Mouse (Mus musculus) liver, embryonic 15.5 days (tissue): ENCODE results near the gene P4ha1. TPM values are rescaled to one million over a fixed set of nuclear protein-coding genes. Genes with fewer than 3 reads are reported as not detected.
A peak's percentile ranks its signal among the peaks of the same experiment; 100 is the strongest.

Experiments used
- ATAC-seq: fragments of 200-750 bp; cut with Nextera tagmentation; 2 replicates; pipeline ENCODE4 v1.8.0; 2017; ENCODE audit warnings: moderate number of reproducible peaks, mild to moderate bottlenecking, moderate library complexity; ENCODE audit not compliant: insufficient read depth
- H3K27ac ChIP-seq: fragments of 300-500 bp; sonication (generic); replicated peaks from 2 replicates; pipeline ENCODE4 v1.5.1; 2015; ENCODE audit warnings: mild to moderate bottlenecking, inconsistent platforms
- H3K27me3 ChIP-seq: fragments of 300-500 bp; sonication (generic); 2 replicates; pipeline ENCODE4 v1.6.1; 2015; ENCODE audit warnings: mild to moderate bottlenecking, inconsistent platforms
- H3K36me3 ChIP-seq: fragments of 300-500 bp; sonication (generic); replicated peaks from 2 replicates; pipeline ENCODE4 v1.6.1; 2015; ENCODE audit warnings: moderate library complexity, mild to moderate bottlenecking, inconsistent platforms
- H3K4me1 ChIP-seq: fragments of 300-500 bp; sonication (generic); replicated peaks from 2 replicates; pipeline ENCODE4 v1.6.1; 2015; ENCODE audit warnings: inconsistent platforms
- H3K4me2 ChIP-seq: fragments of 300-500 bp; sonication (generic); 2 replicates; pipeline ENCODE4 v1.6.1; 2015; ENCODE audit warnings: moderate library complexity, mild to moderate bottlenecking, inconsistent platforms
- H3K4me3 ChIP-seq: fragments of 300-500 bp; sonication (generic); replicated peaks from 2 replicates; pipeline ENCODE4 v1.5.1; 2015; ENCODE audit warnings: mild to moderate bottlenecking, inconsistent platforms
- H3K9ac ChIP-seq: fragments of 300-500 bp; sonication (generic); 2 replicates; pipeline ENCODE4 v1.6.1; 2015; ENCODE audit warnings: moderate library complexity, mild to moderate bottlenecking, inconsistent platforms
- H3K9me3 ChIP-seq: fragments of 300-500 bp; sonication (generic); replicated peaks from 2 replicates; pipeline ENCODE4 v1.6.1; 2016; ENCODE audit warnings: inconsistent platforms
- WGBS: fragments of 180-500 bp; shearing (Covaris S2); methylation state at CpG from one replicate; pipeline ENCODE4 v1.1.7; 2015; ENCODE audit warnings: mixed read lengths; ENCODE audit not compliant: insufficient replicate concordance; 5-methylcytosine and 5-hydroxymethylcytosine counted together
- polyA plus RNA-seq: library from polyadenylated mRNA; unstranded; fragments of >200 nt; fragmentation: Nextera tagmentation; extraction: Ambion mirVana; gene quantifications from 2 replicates; pipeline ENCODE4 v1.2.1, GENCODE M21; 2015

Gene P4ha1
- polyA plus RNA-seq: 13.6 and 14.8 TPM in 2 replicates

- Histone ChIP-seq H3K36me3 (no peaks in the 10 kb centered on the region), H3K9ac (peak within 1 kb of the TSS; percentile 93), H3K27ac (peak within 1 kb of the TSS; percentile 88), H3K4me2 (peak within 1 kb of the TSS; percentile 94), H3K4me3 (peak within 1 kb of the TSS; percentile 90), H3K4me1 (peaks cover 29% of the 10 kb centered on the region), H3K27me3 (no peaks in the 10 kb centered on the region), H3K9me3 (no peaks in the 10 kb centered on the region)
- ATAC-seq: peak; percentile 99
- WGBS: under 1% methylated on average over 33 of the region's 39 CpGs
These were observed at the start of gene P4ha1 for GRCm38 (mm10) chr10:59323100-59323487. P4ha1 (plus strand) TSS chr10:59323296.

- H3K4me2 ChIP-seq: no peak overlapping the region
- no peak for ATAC-seq
- H3K4me3 ChIP-seq: no peak overlapping the region
- H3K9me3 ChIP-seq: no peaks in the 10 kb centered on the region
- 0 out of 2 replicates have a peak, but pooled peaks cover 10% of the 10 kb centered on the region for H3K4me1 ChIP-seq
- WGBS: 75% methylated on average over 5 of the region's 5 CpGs
- no peak overlapping the region for H3K27ac ChIP-seq
- no peaks in the 10 kb centered on the region for H3K36me3 ChIP-seq
- no peak overlapping the region for H3K9ac ChIP-seq
- no peaks in the 10 kb centered on the region for H3K27me3 ChIP-seq
These were observed 47.4 kb upstream of the P4ha1 start for GRCm38 (mm10) chr10:59275745-59276144.

- 45% methylated on average over 10 of the region's 10 CpGs for WGBS
These were observed 46.0 kb upstream of the P4ha1 start for GRCm38 (mm10) chr10:59277116-59277515.

GRCm38 (mm10) chr10:59277729-59278475, 45.2 kb upstream of the P4ha1 start:
- 39% methylated on average over 4 of the region's 5 CpGs for WGBS
- H3K4me2 ChIP-seq: peak overlapping the region; percentile 25; the same call in 1 of the 2 replicates
- H3K4me1 ChIP-seq: peaks cover 8% of the 10 kb centered on the region; the same call in 1 of the 2 replicates
- H3K27me3 ChIP-seq: no peaks in the 10 kb centered on the region
- H3K27ac ChIP-seq: peak overlapping the region; percentile 16; the same call in 1 of the 2 replicates
- no peaks in the 10 kb centered on the region for H3K36me3 ChIP-seq
- H3K9ac ChIP-seq: no peak overlapping the region
- H3K4me3 ChIP-seq: no peak overlapping the region
- peak; percentile 69 for ATAC-seq
- no peaks in the 10 kb centered on the region for H3K9me3 ChIP-seq

More at GRCm38 (mm10) chr10:59277116-59277515, 46.0 kb upstream of the P4ha1 start:
- Histone ChIP-seq H3K4me1 (0 out of 2 replicates have a peak, but pooled peaks cover 5% of the 10 kb centered on the region), H3K9ac (no peak overlapping the region), H3K27me3 (no peaks in the 10 kb centered on the region), H3K4me3 (no peak overlapping the region), H3K27ac (no peak overlapping the region), H3K9me3 (no peaks in the 10 kb centered on the region), H3K36me3 (no peaks in the 10 kb centered on the region), H3K4me2 (peak overlapping the region; percentile 25)
- ATAC-seq: no peak

GRCm38 (mm10) chr10:59283164-59283563, 39.9 kb upstream of the P4ha1 start:
- Histone ChIP-seq H3K4me1 (peaks cover 12% of the 10 kb centered on the region), H3K4me2 (no peak overlapping the region), H3K9me3 (no peaks in the 10 kb centered on the region), H3K27ac (no peak overlapping the region), H3K36me3 (no peaks in the 10 kb centered on the region), H3K9ac (no peak overlapping the region), H3K4me3 (no peak overlapping the region), H3K27me3 (no peaks in the 10 kb centered on the region)
- no peak for ATAC-seq
- 39% methylated on average over 3 of the region's 3 CpGs for WGBS

- ATAC-seq: no peak
- Histone ChIP-seq H3K36me3 (no peaks in the 10 kb centered on the region), H3K9ac (no peak overlapping the region), H3K9me3 (no peaks in the 10 kb centered on the region), H3K4me1 (peaks cover 14% of the 10 kb centered on the region), H3K4me2 (no peak overlapping the region), H3K4me3 (no peak overlapping the region), H3K27me3 (no peaks in the 10 kb centered on the region), H3K27ac (no peak overlapping the region)
- WGBS: 81% methylated on average over 1 of the region's 1 CpGs
These were observed 39.3 kb upstream of the P4ha1 start for GRCm38 (mm10) chr10:59283749-59284148.

- WGBS: 62% methylated on average over 5 of the region's 5 CpGs
- no peaks in the 10 kb centered on the region for H3K9me3 ChIP-seq
- peaks cover 14% of the 10 kb centered on the region for H3K4me1 ChIP-seq
These were observed 37.6 kb upstream of the P4ha1 start for GRCm38 (mm10) chr10:59285530-59285929.

GRCm38 (mm10) chr10:59287251-59287650, 35.8 kb upstream of the P4ha1 start:
- Histone ChIP-seq H3K36me3 (no peaks in the 10 kb centered on the region), H3K9ac (no peak overlapping the region), H3K9me3 (no peaks in the 10 kb centered on the region), H3K4me3 (no peak overlapping the region), H3K27me3 (no peaks in the 10 kb centered on the region), H3K4me2 (no peak overlapping the region), H3K27ac (no peak overlapping the region), H3K4me1 (peaks cover 20% of the 10 kb centered on the region)
- ATAC-seq: peak; percentile 55; the same call in 1 of the 2 replicates
- 15% methylated on average over 2 of the region's 2 CpGs for WGBS

More at GRCm38 (mm10) chr10:59285530-59285929, 37.6 kb upstream of the P4ha1 start:
- Histone ChIP-seq H3K27ac (no peak overlapping the region), H3K36me3 (no peaks in the 10 kb centered on the region), H3K4me2 (no peak overlapping the region), H3K27me3 (no peaks in the 10 kb centered on the region), H3K4me3 (no peak overlapping the region), H3K9ac (no peak overlapping the region)
- no peak for ATAC-seq

- Histone ChIP-seq H3K4me3 (no peak overlapping the region), H3K36me3 (no peaks in the 10 kb centered on the region), H3K4me1 (peaks cover 19% of the 10 kb centered on the region), H3K9me3 (no peaks in the 10 kb centered on the region), H3K27me3 (no peaks in the 10 kb centered on the region), H3K4me2 (no peak overlapping the region), H3K9ac (no peak overlapping the region), H3K27ac (no peak overlapping the region)
- peak; percentile 57; the same call in 1 of the 2 replicates for ATAC-seq
- 40% methylated on average over 3 of the region's 3 CpGs for WGBS
These were observed 35.4 kb upstream of the P4ha1 start for GRCm38 (mm10) chr10:59287662-59288061.

GRCm38 (mm10) chr10:59289062-59289461, 34.0 kb upstream of the P4ha1 start:
- Histone ChIP-seq H3K9ac (no peak overlapping the region), H3K4me1 (peaks cover 17% of the 10 kb centered on the region; the same call in 1 of the 2 replicates), H3K4me2 (no peak overlapping the region), H3K36me3 (no peaks in the 10 kb centered on the region), H3K27ac (no peak overlapping the region), H3K27me3 (no peaks in the 10 kb centered on the region), H3K9me3 (no peaks in the 10 kb centered on the region), H3K4me3 (no peak overlapping the region)
- ATAC-seq: no peak
- 48% methylated on average over 8 of the region's 8 CpGs for WGBS

- H3K9ac ChIP-seq: no peak overlapping the region
- H3K4me2 ChIP-seq: no peak overlapping the region
- no peaks in the 10 kb centered on the region for H3K9me3 ChIP-seq
- H3K36me3 ChIP-seq: no peaks in the 10 kb centered on the region
- no peak overlapping the region for H3K4me3 ChIP-seq
- no peak overlapping the region for H3K27ac ChIP-seq
- WGBS: 38% methylated on average over 3 of the region's 3 CpGs
- H3K4me1 ChIP-seq: peaks cover 17% of the 10 kb centered on the region; the same call in 1 of the 2 replicates
- H3K27me3 ChIP-seq: no peaks in the 10 kb centered on the region
- no peak for ATAC-seq
These were observed 31.6 kb upstream of the P4ha1 start for GRCm38 (mm10) chr10:59291536-59291935.
